Mouse (Mus musculus): ENCODE measurements around the gene Gm19345.

Gm19345 gene

DNA sequence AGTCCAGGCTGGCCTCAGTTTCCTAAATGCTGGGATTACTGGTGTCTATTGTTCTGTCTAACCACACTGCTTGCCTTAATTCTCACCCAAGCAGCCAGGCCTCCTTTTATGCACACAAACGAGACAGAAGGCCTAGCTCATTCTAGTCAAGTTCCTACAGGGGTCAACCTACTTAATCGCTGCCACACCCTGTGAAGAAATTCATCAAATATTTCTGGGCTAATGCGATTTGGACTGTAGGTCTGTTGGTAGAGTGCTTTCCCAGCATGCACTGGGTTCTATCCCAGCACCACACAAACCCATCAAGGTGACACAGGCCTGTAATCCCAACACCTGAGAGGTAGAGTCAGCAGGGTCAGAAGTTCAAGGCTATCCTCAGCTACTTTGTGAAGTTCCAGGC is 22.1 kb upstream of the Gm19345 start:
- DNase-seq (ENCODE audit: low read depth) = no peak

- no peak for DNase-seq (ENCODE audit: low read depth)
Measured at GRCm38 (mm10) chr7:19830682-19831156, 21.1 kb upstream of the Gm19345 start.

DNA sequence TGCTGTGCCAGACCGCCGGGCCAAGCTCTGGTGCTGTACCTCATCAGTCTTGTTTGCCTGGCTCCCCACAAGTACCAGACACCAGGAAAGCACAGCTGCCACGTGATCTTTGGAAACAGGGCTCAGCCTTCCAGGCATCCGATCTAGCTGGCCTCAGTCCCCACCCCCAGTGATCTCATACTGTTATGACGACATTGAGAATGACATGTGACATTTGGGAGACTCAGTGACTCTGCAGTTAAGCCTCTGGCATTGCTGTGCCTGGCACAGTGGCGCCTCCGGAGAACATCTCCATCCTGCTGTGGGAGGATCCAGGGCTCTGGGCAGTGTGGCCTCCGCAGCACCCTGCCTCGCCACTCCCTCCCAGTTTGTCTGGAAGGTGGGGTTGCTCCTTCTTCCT is 20.0 kb upstream of the Gm19345 start:
- DNase-seq (ENCODE audit: low read depth) = no peak

GRCm38 (mm10) chr7:19834055-19834454 is 17.7 kb upstream of the Gm19345 start:
- DNase-seq (ENCODE audit: low read depth) = no peak

DNA sequence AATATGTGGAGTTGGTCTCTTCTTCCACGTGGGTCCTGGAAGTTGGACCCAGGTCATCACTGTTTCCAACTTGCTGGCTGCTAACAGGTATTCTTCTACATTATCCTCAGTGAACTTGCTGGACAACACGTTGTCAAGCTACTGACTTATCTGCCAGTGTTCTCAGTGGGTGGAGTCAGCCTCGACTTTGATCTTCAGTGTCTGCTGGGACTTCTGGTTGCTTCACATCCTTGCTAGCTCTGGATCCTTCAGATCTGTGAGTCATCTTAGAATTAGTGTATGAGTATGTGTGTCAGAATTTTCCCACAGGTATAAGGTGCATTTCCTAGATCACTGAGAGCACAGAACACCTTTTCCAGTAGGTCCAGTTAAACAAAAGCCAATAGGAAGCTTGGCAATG is 15.0 kb upstream of the Gm19345 start:
- no peak for DNase-seq (ENCODE audit: low read depth)

DNA sequence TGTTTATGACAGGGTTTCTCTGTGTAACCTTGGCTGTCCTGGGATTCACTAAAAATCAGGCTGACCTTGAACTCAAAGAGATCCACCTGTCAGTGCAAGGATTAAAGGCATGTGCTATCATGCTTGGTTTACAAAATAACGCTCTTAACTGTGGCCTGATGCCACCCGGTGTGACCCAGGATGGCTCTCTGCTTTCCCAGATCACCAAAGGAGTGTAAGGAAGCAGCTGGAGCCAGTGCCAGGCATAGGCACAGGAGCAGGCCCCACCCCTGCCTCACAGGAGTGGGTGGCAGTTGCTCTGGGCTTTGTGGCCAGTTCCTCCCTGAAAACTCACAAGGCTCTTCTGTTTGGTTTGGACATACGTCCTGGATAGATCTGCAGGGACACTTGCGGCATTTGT is 11.4 kb upstream of the Gm19345 start:
- DNase-seq (ENCODE audit: low read depth) = no peak

DNA sequence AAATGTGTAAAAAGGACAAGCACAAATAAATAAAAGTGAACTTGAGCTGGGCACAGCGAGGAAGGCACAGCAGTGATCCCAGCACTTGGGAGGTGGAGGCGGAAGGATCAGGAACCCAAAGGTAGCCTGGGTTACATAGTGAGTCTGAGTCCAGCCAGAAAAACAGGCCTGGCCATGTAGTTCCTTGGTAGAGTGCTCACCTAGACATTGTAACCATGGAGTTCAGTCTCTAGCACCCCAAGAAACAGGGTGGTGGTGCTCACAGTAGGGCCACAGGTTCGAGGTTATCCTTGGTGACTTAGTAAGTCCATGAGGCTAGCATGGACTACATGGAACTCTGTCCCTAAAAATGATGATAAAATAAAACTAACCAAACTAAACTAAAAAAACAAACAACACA is 10.9 kb upstream of the Gm19345 start:
- DNase-seq (ENCODE audit: low read depth) = no peak

- no peak for DNase-seq (ENCODE audit: low read depth)
Measured at GRCm38 (mm10) chr7:19841686-19842413, 10.0 kb upstream of the Gm19345 start.

GRCm38 (mm10) chr7:19842885-19843504 is 8.8 kb upstream of the Gm19345 start:
- DNase-seq (ENCODE audit: low read depth) = no peak

- no peak for DNase-seq (ENCODE audit: low read depth)
Measured at GRCm38 (mm10) chr7:19843561-19843960, 8.2 kb upstream of the Gm19345 start.

DNA sequence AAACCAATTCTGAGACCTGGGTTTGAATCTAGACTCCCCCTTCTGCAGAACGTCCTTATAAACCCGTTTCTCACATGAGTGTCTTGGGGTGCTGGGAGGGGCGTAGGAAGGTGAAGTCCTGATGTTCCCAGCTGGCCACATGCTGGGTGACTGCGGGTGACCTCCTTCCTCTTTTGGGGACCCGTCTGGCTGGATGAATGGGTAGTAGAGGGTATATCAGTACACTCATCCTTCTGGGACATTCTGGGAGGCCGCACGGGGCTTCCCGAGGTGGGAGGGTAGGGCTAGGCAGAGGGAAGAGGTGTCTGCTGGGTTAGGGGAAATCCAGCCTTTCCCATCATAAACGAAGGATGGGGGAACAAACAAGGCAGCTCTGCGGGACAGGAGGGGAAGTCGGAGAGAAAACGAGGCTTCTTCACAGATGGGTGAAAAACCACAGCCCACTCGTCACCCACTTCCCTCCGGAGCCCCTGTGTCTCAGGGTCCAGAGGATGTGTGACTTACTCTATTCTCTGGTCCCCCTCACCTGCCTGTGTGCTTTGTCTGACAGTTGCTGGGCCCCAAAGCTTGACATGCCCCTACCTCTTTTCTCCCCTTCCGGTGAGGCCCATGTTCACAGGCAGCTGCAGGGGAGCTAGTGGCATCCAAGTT is 7.2 kb upstream of the Gm19345 start:
- DNase-seq (ENCODE audit: low read depth) = no peak

- DNase-seq (ENCODE audit: low read depth) = no peak
Measured at GRCm38 (mm10) chr7:19853526-19853925, 1.7 kb downstream of the Gm19345 start.

DNA sequence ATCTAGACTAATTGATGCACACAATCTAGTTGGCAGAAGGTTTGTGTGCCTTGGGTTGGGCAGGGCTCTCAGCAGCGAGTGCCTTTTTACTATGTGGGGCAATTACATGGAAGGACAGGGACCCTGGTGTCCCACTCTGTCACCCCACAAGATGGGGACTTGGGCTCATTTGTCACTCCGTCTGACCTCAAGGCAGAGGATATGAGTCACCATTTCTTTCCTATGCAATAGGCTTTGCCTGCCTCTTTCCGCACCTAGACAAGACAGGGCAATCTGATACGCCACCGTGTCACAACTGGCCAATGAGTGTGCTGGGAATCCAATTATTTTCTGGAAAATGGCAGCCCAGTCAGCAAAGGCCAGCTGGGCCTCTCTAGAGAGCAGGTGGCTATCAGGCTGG is 3.9 kb downstream of the Gm19345 start:
- DNase-seq (ENCODE audit: low read depth) = no peak

DNA sequence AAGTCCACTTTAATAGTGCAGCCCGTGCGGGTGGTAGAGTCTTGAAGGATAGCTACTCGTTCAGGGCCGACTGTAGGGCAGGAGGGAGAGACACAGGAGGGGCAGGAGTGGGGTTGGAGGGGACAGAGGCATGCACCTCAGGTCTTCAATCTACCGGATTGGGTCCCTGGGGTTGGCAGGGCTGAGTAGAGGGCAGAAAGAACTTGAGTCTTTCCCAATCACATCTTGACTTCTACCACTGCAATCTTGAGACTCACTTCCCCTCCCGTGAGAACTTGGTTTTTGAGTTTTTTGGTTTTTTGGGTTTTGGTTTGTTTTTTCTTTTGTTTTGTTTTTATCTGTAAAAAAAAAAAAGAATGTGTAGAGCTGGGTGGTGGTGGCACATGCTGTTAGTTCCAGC is 4.5 kb downstream of the Gm19345 start:
- DNase-seq (ENCODE audit: low read depth) = no peak

- no peak for DNase-seq (ENCODE audit: low read depth)
Measured at GRCm38 (mm10) chr7:19859740-19860139, 7.9 kb downstream of the Gm19345 start.

DNA sequence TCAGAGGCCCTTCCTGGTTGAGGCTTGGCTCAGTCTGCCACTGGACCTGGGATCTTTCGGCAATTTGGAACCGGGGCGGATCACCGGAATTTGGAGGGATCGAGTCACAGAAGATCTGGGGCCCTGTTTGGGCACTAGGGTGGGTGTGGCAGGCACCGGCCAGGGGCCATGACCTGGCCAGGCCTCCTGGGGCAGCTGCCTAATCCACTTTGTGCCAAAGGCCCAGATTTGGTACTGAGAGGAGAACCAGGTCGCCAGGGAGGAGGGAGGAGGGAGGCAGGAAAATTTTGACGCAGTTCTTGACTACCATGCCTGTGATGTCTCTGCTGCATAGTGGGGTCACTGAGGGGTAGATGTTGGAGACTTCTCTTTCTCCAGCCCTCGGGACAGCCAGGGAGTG is 9.4 kb downstream of the Gm19345 start, which contains the start of gene Ceacam16:
TSS of gene Ceacam16 (minus strand) at position 101 of the 400 bp plus-strand sequence.
- no peak for DNase-seq (ENCODE audit: low read depth)

- DNase-seq (ENCODE audit: low read depth) = no peak
Measured at GRCm38 (mm10) chr7:19864241-19864640, 12.4 kb downstream of the Gm19345 start.

GRCm38 (mm10) chr7:19865246-19866036 is 13.6 kb downstream of the Gm19345 start:
- no peak for DNase-seq (ENCODE audit: low read depth)

- no peak for DNase-seq (ENCODE audit: low read depth)
Measured at GRCm38 (mm10) chr7:19866490-19866889, 14.7 kb downstream of the Gm19345 start.

- no peak for DNase-seq (ENCODE audit: low read depth)
Measured at GRCm38 (mm10) chr7:19867751-19868399, 16.1 kb downstream of the Gm19345 start.

GRCm38 (mm10) chr7:19871137-19871621 is 19.4 kb downstream of the Gm19345 start:
- no peak for DNase-seq (ENCODE audit: low read depth)

Data from c-Kit-positive CD71-positive TER-119-negative erythroid progenitor cells, embryonic 14.5 days (primary cell).